Mouse (Mus musculus) neural tube, embryonic 14.5 days (tissue): ENCODE data around the gene Cavin3. TPM values are rescaled to one million over a fixed set of nuclear protein-coding genes. Genes with fewer than 3 reads are reported as not detected.

Source experiments
- ATAC-seq: fragments of 200-750 bp; cut with Nextera tagmentation; 2 replicates; pipeline ENCODE4 v1.8.0; 2017; ENCODE audit warnings: low read depth, mild to moderate bottlenecking, moderate TSS enrichment, moderate library complexity
- H3K27ac ChIP-seq: fragments of 300-500 bp; sonication (generic); 2 replicates; pipeline ENCODE4 v1.5.1; 2014; ENCODE audit warnings: low read depth, mild to moderate bottlenecking, control low read depth, low read length, moderate library complexity, mixed read lengths
- H3K27me3 ChIP-seq: fragments of 300-500 bp; sonication (generic); 2 replicates; pipeline ENCODE4 v1.6.1; 2014; ENCODE audit warnings: low read length; ENCODE audit not compliant: control insufficient read depth, insufficient read depth
- H3K36me3 ChIP-seq: fragments of 300-500 bp; sonication (generic); 2 replicates; pipeline ENCODE4 v1.6.1; 2014; ENCODE audit warnings: low read length, mixed read lengths; ENCODE audit not compliant: control insufficient read depth, insufficient read depth
- H3K4me1 ChIP-seq: fragments of 300-500 bp; sonication (generic); 2 replicates; pipeline ENCODE4 v1.6.1; 2014; ENCODE audit warnings: low read length; ENCODE audit not compliant: control insufficient read depth, insufficient read depth
- H3K4me2 ChIP-seq: fragments of 300-500 bp; sonication (generic); 2 replicates; pipeline ENCODE4 v1.6.1; 2014; ENCODE audit warnings: mild to moderate bottlenecking, low read depth, low read length, control low read depth
- H3K4me3 ChIP-seq: fragments of 300-500 bp; sonication (generic); 2 replicates; pipeline ENCODE4 v1.5.1; 2014; ENCODE audit warnings: low read depth, low read length, control low read depth, mixed read lengths
- H3K9ac ChIP-seq: fragments of 300-500 bp; sonication (generic); replicated peaks from 2 replicates; pipeline ENCODE4 v1.6.1; 2014; ENCODE audit warnings: low read depth, mild to moderate bottlenecking, control low read depth, low read length, mixed read lengths
- H3K9me3 ChIP-seq: fragments of 300-500 bp; sonication (generic); 2 replicates; pipeline ENCODE4 v1.6.1; 2016; ENCODE audit warnings: low read length; ENCODE audit not compliant: control insufficient read depth
- WGBS: fragments of 180-500 bp; shearing (Covaris S2); extraction: QIAGEN DNeasy Blood & Tissue Kit; methylation state at CpG from one replicate; pipeline ENCODE4 v1.1.7; 2014; 5-methylcytosine and 5-hydroxymethylcytosine counted together
- polyA plus RNA-seq: library from polyadenylated mRNA; unstranded; fragments of >200 nt; fragmentation: Nextera tagmentation; extraction: Ambion mirVana; gene quantifications from 2 replicates; pipeline ENCODE4 v1.2.1, GENCODE M21; 2014

Gene Cavin3
- 21.2 and 33.3 TPM in 2 replicates for polyA plus RNA-seq

DNA sequence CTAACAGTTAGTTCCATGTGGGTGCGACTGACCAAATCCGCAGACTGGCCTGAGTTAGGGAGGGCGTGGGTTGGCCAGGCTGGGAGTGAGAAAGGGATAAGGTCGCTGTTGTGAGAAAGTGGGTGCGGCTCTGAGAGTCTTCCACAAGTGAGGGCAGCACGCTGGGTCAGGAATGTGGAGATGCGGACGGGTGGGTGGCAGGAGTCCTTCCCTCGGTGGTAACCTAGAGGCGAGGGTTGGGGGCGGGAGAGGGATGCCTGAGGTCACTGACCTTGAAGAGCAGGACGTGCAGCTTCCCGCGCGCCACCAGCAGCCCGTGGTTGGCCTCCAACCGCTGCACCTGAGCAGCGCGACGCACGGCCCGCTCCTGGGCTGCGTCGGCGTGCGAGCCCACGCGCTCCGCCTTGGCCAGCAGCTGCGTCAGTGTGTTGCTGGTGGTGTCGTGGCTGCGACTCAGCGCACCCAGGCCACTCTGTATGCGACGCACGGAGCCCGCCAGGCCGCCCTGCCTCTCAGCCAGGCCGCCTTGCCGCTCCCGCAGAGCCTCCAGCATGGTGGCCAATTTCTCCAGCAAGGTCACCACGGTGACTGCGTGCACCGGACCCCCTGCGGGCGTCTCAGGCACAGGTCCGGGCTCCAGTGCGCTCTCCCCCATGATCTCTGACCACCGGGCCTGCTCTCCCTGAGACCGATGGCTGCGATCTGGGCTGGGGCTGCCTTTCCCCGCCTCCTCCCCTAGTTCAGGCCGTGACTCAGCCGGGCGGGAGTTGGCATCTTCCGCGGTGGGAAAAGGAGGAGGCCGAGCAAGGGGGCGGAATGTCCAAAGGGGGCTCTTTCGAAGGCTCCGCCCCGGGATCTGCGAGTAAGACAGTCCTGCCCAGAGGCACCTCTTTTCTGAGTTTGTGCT, at the start of gene Cavin3:
TSS of gene Cavin3 (minus strand) at position 796 of the 907 bp plus-strand sequence.
- H3K9ac ChIP-seq, result peak within 1 kb of the TSS; percentile 57
- no peaks in the 10 kb centered on the region for H3K36me3 ChIP-seq
- 3% methylated on average over 53 of the region's 63 CpGs for WGBS
- ATAC-seq, result peak; percentile 89
- H3K27ac ChIP-seq, result peak within 1 kb of the TSS; percentile 58
- no peaks in the 10 kb centered on the region for H3K9me3 ChIP-seq
- H3K4me3 ChIP-seq, result peak within 1 kb of the TSS; percentile 38
- H3K4me1 ChIP-seq, result peaks cover 10% of the 10 kb centered on the region
- no peaks in the 10 kb centered on the region for H3K27me3 ChIP-seq
- H3K4me2 ChIP-seq, result peak within 1 kb of the TSS; percentile 55

DNA sequence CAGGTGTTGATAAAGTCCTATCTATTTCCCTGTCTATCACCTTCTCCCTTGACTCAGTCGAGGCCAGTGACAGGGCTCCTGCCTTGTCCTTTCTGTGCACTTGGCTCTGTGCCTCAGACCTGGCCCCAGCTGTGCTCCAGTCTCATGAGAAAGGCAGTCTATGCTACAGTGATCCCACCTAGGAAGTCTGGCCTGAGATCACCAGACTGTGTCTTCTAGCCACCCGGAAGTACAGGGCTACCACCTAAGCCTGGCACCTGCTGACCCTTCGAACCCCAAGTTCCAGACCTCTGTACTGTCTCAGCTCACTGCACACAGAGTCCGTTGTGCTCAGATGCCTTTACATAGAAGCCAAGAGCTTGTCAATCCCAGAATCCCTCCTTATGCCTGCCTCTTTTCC, 46.0 kb upstream of the Cavin3 start:
- Histone ChIP-seq H3K27ac (no peak overlapping the region), H3K9ac (no peak overlapping the region), H3K4me3 (no peak overlapping the region), H3K27me3 (no peaks in the 10 kb centered on the region), H3K4me1 (no peaks in the 10 kb centered on the region), H3K4me2 (no peak overlapping the region), H3K36me3 (no peaks in the 10 kb centered on the region), H3K9me3 (no peaks in the 10 kb centered on the region)
- 79% methylated on average over 4 of the region's 4 CpGs for WGBS
- ATAC-seq, result peak; percentile 32; the same call in 1 of the 2 replicates

- no peaks in the 10 kb centered on the region for H3K36me3 ChIP-seq
- no peaks in the 10 kb centered on the region for H3K9me3 ChIP-seq
- H3K4me2 ChIP-seq, result no peak overlapping the region
- H3K4me3 ChIP-seq, result no peak overlapping the region
- no peak overlapping the region for H3K9ac ChIP-seq
- no peak overlapping the region for H3K27ac ChIP-seq
- peak; percentile 85 for ATAC-seq
- no peaks in the 10 kb centered on the region for H3K4me1 ChIP-seq
- 69% methylated on average over 1 of the region's 1 CpGs for WGBS
- H3K27me3 ChIP-seq, result no peaks in the 10 kb centered on the region
These were observed 45.3 kb upstream of the Cavin3 start for GRCm38 (mm10) chr7:105527306-105527937.

DNA sequence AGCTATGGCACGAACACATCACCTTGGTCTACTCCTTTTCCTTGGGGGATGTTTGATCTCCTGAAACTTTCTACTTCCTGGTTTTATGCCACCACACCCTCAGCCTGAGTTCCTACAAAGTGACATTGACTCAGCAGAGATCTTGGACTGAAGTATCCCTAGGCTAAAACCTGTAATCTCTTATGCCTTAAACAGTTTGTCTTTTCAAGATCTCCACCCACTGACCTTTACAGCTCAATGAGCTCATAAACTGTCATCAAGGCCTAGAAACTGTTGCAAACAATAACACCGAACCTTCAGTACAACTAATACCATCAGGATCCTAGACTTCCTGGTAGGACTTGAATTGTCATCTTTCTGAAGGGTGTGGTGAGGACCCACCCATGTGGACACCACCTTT, 42.1 kb upstream of the Cavin3 start:
- no peaks in the 10 kb centered on the region for H3K4me1 ChIP-seq
- no peak for ATAC-seq
- H3K9me3 ChIP-seq, result no peaks in the 10 kb centered on the region
- H3K27ac ChIP-seq, result no peak overlapping the region
- no peaks in the 10 kb centered on the region for H3K36me3 ChIP-seq
- H3K4me3 ChIP-seq, result no peak overlapping the region
- WGBS, result 76% methylated on average over 2 of the region's 2 CpGs
- no peak overlapping the region for H3K9ac ChIP-seq
- H3K27me3 ChIP-seq, result no peaks in the 10 kb centered on the region
- H3K4me2 ChIP-seq, result no peak overlapping the region

- no peak overlapping the region for H3K9ac ChIP-seq
- no peak for ATAC-seq
- no peaks in the 10 kb centered on the region for H3K36me3 ChIP-seq
These were observed 38.1 kb upstream of the Cavin3 start for GRCm38 (mm10) chr7:105520201-105520600.

GRCm38 (mm10) chr7:105519771-105520170, 37.7 kb upstream of the Cavin3 start:
- H3K4me1 ChIP-seq, result no peaks in the 10 kb centered on the region
- no peak overlapping the region for H3K27ac ChIP-seq
- 83% methylated on average over 2 of the region's 2 CpGs for WGBS
- ATAC-seq, result no peak
- no peaks in the 10 kb centered on the region for H3K27me3 ChIP-seq
- no peak overlapping the region for H3K4me3 ChIP-seq
- no peak overlapping the region for H3K4me2 ChIP-seq
- no peaks in the 10 kb centered on the region for H3K9me3 ChIP-seq
- no peak overlapping the region for H3K9ac ChIP-seq
- no peaks in the 10 kb centered on the region for H3K36me3 ChIP-seq

More at GRCm38 (mm10) chr7:105520201-105520600, 38.1 kb upstream of the Cavin3 start:
- WGBS, result 39% methylated on average over 6 of the region's 6 CpGs
- Histone ChIP-seq H3K9me3 (no peaks in the 10 kb centered on the region), H3K27me3 (no peaks in the 10 kb centered on the region), H3K27ac (no peak overlapping the region), H3K4me1 (no peaks in the 10 kb centered on the region), H3K4me2 (no peak overlapping the region), H3K4me3 (no peak overlapping the region)

- H3K4me3 ChIP-seq, result no peak overlapping the region
- H3K9me3 ChIP-seq, result no peaks in the 10 kb centered on the region
- no peak overlapping the region for H3K4me2 ChIP-seq
- no peak overlapping the region for H3K27ac ChIP-seq
- no peaks in the 10 kb centered on the region for H3K36me3 ChIP-seq
- ATAC-seq, result no peak
- WGBS, result 75% methylated on average over 11 of the region's 11 CpGs
- H3K27me3 ChIP-seq, result no peaks in the 10 kb centered on the region
- H3K4me1 ChIP-seq, result peaks cover 2% of the 10 kb centered on the region; the same call in 1 of the 2 replicates
- H3K9ac ChIP-seq, result no peak overlapping the region
These were observed 37.2 kb upstream of the Cavin3 start for GRCm38 (mm10) chr7:105519336-105519735.

- H3K36me3 ChIP-seq, result no peaks in the 10 kb centered on the region
- H3K4me2 ChIP-seq, result no peak overlapping the region
- no peak overlapping the region for H3K27ac ChIP-seq
- ATAC-seq, result no peak
- H3K9me3 ChIP-seq, result no peaks in the 10 kb centered on the region
- 64% methylated on average over 9 of the region's 9 CpGs for WGBS
- H3K27me3 ChIP-seq, result no peaks in the 10 kb centered on the region
- no peak overlapping the region for H3K4me3 ChIP-seq
- H3K9ac ChIP-seq, result no peak overlapping the region
- peaks cover 4% of the 10 kb centered on the region; the same call in 1 of the 2 replicates for H3K4me1 ChIP-seq
These were observed 34.7 kb upstream of the Cavin3 start for GRCm38 (mm10) chr7:105516669-105517360.
